Mouse (Mus musculus): Measurements from ENCODE around the gene Rab2b. TPM values are rescaled to one million over a fixed set of nuclear protein-coding genes. Genes with fewer than 3 reads are reported as not detected.

Rab2b gene
- 44.4 and 44.8 TPM in 2 replicates for polyA plus RNA-seq (2015; fragmentation: Nextera tagmentation; extraction: Ambion mirVana)

DNA sequence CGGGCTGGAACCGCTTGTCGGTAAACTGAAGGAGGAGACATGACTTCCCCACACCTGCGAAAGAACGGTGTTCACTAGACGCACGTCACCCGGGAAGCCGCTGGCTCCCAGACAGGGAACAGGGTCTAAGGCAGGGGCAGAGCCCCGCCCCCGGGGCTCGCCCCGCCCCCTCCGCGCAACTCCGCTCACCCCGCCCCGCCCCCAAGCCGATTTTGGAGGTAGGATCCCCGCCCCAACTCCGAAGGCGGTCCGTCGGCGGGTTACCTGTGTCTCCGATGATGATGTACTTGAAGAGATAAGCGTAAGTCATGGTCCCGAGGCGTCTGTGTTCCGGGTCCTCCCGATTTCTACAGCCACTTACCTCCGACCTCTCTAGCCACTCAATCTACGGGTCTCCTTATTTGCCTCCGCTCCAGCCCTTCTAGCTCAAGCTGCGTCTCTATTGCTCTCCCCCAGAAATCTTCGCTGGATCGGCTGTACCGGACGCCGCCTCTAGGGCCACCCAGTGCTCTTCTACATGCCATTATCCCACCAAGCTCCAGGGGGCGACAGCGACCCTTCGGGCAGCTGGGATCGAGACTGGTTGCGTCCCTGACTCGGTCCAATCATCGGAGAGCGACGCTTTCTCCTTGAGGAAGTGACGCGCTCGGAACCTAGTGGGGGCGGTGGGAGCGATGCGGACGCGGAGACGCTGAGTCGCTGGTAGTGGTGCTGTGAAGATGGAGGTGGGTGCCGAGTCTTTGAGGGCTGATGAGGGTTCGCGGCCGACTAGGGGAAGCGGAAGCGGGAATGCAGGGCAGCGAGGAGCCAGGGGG lies at the start of gene Rab2b, which contains the start of gene Tox4:
TSS of gene Rab2b (minus strand) at position 614 of the 815 bp plus-strand sequence.
TSS of gene Tox4 (plus strand) at position 215 of the 815 bp plus-strand sequence.
- Histone ChIP-seq H3K4me2 (replicated peaks) (peak within 1 kb of the TSS; percentile 63), H3K9ac (replicated peaks) (peak within 1 kb of the TSS; percentile 74), H3K9me3 (no peaks in the 10 kb centered on the region), H3K27me3 (no peaks in the 10 kb centered on the region), H3K27ac (replicated peaks) (peak within 1 kb of the TSS; percentile 86), H3K4me1 (peaks cover 17% of the 10 kb centered on the region), H3K36me3 (peaks cover 13% of the 10 kb centered on the region), H3K4me3 (peak within 1 kb of the TSS; percentile 55)
- ATAC-seq (replicated peaks) = peak; percentile 98
- WGBS = under 1% methylated on average over 54 of the region's 66 CpGs

DNA sequence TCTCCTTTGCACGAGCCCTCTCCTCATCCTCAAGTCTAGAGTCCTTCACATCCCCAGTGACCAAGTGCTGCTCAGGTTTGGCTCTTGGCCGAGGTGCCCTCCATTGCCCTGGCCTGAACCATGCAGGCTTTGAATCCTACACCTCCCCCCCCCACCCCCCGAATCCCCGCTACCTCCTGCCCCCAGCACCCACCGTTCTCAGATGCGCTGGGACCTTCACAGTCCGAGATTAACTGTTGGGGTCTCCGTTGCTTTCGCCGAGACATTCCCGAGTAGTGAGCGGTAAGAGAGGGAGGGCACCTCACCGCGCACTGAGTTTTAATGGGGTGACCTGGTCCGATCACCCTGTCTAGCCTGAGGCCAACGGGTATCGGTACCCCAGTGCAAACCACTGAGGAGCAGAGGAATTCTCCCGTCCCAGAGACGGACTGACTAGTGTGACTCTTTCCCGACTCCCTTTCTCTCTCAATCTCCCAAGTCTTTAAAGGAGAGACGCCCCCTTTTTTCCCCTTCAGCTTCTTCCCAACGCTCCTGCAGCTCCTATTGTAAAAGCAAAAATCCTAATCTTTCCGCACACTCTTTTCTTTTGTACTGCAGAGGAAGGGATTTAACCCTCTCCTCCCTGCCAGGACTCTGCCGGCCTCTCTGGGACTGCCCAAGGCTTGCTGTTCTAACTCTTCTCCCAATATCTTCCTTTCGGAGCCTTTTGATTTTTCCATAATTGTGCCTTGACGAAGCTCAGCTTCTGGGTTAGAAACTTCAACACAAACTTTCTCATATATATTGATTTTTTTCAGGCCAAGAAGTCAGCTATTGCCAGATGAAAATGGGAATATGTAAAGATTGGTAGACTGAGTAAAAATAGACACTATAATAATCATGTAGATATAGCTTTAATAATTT lies 48.8 kb upstream of the Rab2b start, which contains the start of gene Sall2:
TSS of gene Sall2 (minus strand) at position 853 of the 903 bp plus-strand sequence.
- Histone ChIP-seq H3K9ac (replicated peaks) (peak within 1 kb of the TSS; percentile 57), H3K4me1 (peaks cover 22% of the 10 kb centered on the region), H3K27me3 (no peaks in the 10 kb centered on the region), H3K9me3 (no peaks in the 10 kb centered on the region), H3K4me2 (replicated peaks) (peak within 1 kb of the TSS; percentile 89), H3K27ac (replicated peaks) (peak within 1 kb of the TSS; percentile 41; the same call in 1 of the 2 replicates), H3K4me3 (peak within 1 kb of the TSS; percentile 52), H3K36me3 (no peaks in the 10 kb centered on the region)
- under 1% methylated on average over 26 of the region's 26 CpGs for WGBS
- ATAC-seq (replicated peaks) = peak; percentile 67

DNA sequence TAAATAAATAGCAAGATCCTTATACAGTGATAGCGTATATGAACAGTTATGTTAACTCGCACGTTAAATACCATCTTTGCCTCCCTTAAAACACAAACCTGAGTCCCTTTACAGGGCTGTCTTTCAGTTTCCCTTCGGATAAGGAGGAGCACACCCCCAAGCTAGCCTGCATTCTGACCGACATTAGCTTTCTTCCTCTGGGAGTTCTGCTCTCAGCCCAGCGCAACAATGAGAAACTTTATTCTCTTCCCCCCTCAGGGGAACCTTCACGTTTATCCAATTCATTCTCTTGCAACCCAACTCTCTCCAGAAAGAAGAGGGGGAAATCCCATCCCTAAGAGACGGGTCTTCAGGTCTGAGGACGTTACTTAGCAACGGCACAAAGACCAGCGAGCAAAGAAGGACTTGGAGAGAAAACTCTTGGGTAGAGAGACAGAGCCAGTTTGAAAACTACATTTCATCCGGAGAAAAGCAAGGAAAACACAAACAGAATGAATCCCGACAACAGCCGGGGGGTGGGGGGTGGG lies 48.1 kb upstream of the Rab2b start:
- under 1% methylated on average over 14 of the region's 14 CpGs for WGBS
- peak overlapping the region; percentile 41; the same call in 1 of the 2 replicates for H3K27ac ChIP-seq (replicated peaks)

DNA sequence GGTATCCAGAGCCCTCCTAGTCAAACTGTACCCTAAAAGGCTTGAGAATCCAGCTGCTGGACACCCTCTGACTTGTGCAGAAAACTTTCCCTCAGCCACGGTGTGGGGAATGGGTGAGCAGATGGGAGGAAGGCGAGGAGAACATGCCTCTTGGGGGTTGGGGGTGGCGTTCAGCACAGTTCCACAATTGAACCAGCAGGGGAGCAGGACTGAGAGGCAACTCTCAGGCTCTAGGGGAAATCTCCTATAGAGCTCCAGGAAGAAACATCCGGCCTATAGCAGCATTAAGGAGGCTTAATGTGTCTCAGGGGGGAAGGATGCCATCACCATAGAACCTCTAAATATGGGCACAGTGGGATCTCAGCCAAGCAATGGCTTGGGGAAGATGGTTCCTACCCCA lies 46.5 kb upstream of the Rab2b start:
- H3K9me3 ChIP-seq = no peaks in the 10 kb centered on the region
- no peak overlapping the region for H3K9ac ChIP-seq (replicated peaks)
- ATAC-seq (replicated peaks) = peak; percentile 33; the same call in 1 of the 2 replicates
- H3K36me3 ChIP-seq = no peaks in the 10 kb centered on the region
- H3K27ac ChIP-seq (replicated peaks) = no peak overlapping the region
- peak overlapping the region; percentile 11; the same call in 1 of the 2 replicates for H3K4me3 ChIP-seq
- peak overlapping the region; percentile 89 for H3K4me2 ChIP-seq (replicated peaks)
- 6% methylated on average over 4 of the region's 4 CpGs for WGBS
- peaks cover 19% of the 10 kb centered on the region for H3K4me1 ChIP-seq
- no peaks in the 10 kb centered on the region for H3K27me3 ChIP-seq

More for the DNA sequence above, 48.1 kb upstream of the Rab2b start:
- peak overlapping the region; percentile 89 for H3K4me2 ChIP-seq (replicated peaks)
- ATAC-seq (replicated peaks) = peak; percentile 64
- H3K9ac ChIP-seq (replicated peaks) = peak overlapping the region; percentile 57
- H3K27me3 ChIP-seq = no peaks in the 10 kb centered on the region
- H3K36me3 ChIP-seq = no peaks in the 10 kb centered on the region
- H3K4me1 ChIP-seq = peaks cover 22% of the 10 kb centered on the region
- H3K9me3 ChIP-seq = no peaks in the 10 kb centered on the region
- H3K4me3 ChIP-seq = peak overlapping the region; percentile 52

DNA sequence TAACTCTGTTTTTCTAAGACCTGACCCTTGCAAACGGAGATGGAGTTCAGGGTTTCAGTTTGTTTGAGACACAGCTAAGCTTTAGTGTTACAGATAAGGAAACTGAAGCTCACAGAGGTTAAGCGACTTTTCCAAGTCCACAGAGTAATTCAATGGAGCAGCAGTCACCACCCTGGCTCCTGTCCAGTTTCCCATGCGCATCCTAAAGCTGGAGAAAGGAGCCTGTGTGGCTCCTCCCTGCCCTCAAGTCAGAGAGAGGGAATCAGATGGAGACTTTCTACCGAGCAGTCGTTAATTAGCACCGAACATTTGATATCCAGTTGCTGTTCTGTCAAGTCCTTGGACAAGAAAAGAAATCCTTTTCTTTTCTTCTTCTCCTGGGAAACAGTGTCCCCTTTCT lies 40.0 kb upstream of the Rab2b start:
- ATAC-seq (replicated peaks) = no peak
- Histone ChIP-seq H3K4me1 (peaks cover 27% of the 10 kb centered on the region), H3K36me3 (peaks cover under 1% of the 10 kb centered on the region; the same call in 1 of the 2 replicates), H3K9me3 (no peaks in the 10 kb centered on the region), H3K4me3 (no peak overlapping the region), H3K27ac (replicated peaks) (no peak overlapping the region), H3K9ac (replicated peaks) (no peak overlapping the region), H3K27me3 (no peaks in the 10 kb centered on the region), H3K4me2 (replicated peaks) (no peak overlapping the region)
- 39% methylated on average over 6 of the region's 6 CpGs for WGBS

DNA sequence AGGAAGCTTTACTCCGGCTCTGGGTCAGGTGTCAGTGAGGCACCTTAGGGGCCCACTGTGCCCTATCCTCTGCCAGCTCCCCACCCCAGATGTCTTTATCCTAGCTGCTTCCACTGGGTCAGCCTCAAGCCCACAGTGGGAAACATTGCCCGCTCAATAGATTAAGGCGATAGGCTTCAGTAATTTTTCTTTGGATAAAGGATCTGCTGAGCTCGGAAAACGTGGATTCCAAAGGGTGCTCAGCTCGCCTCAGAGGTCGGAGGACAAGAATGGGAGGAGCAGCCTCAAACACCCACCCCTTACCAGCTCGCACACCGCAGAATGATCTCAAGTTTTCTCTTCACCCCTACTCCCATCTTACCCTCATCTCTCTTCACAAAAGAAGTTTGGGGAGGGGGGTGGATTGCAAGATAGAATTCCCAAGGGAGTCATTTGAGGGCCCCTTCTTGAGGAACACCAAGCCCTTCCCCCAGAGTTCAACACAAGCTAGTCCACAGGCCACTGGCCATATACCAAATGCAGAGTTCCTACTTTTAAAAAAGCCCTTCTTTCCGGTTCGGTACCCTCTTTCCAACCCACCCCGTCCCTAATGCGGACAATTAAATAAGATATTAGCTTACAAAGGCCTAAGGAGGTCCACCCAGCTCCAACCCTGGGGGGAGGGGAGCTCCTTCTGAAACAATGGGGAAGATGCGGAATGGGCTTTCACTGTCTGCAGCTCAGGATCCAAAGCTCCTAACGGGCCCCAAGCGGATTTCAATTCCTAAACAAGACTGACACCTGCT lies 37.3 kb upstream of the Rab2b start:
- peak overlapping the region; percentile 89 for H3K9ac ChIP-seq (replicated peaks)
- H3K27me3 ChIP-seq = no peaks in the 10 kb centered on the region
- H3K4me1 ChIP-seq = peaks cover 54% of the 10 kb centered on the region
- peak overlapping the region; percentile 95 for H3K27ac ChIP-seq (replicated peaks)
- peaks cover 28% of the 10 kb centered on the region for H3K36me3 ChIP-seq
- peak overlapping the region; percentile 95 for H3K4me3 ChIP-seq
- peak; percentile 78 for ATAC-seq (replicated peaks)
- peak overlapping the region; percentile 57 for H3K4me2 ChIP-seq (replicated peaks)
- H3K9me3 ChIP-seq = no peaks in the 10 kb centered on the region
- WGBS = 3% methylated on average over 16 of the region's 16 CpGs

DNA sequence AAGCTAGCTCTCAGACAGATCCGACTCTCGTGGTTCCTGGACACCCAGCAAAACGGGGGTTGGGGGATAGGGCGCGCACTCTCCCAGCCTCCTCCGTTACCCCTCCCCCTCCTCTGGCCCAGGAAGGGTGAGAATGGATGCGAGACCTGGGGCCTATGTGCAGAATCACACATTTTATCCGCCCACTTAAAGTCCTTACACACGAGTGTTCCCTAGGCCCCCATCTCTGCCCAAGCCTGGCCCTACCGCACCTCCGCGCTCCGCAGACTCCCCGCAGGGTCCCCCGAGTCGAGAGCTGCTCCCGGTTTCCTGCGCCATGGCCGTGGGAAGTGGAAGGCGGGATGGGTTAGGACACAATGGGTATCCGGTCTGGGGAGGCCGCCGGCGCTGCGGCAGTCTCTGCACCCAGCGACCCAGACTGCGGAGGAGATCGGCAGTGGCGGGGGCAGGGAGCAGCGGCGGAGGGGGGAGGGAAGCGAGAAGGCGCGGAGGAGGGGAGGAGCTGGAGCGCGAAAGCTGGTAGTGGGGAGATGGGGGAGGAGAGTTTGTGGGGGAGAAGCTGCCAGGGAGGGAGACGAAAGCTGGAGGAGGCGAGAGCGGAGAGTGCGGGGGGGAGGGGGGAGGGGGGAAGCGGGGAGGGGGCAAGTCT lies 36.6 kb upstream of the Rab2b start:
- peaks cover 61% of the 10 kb centered on the region for H3K4me1 ChIP-seq

DNA sequence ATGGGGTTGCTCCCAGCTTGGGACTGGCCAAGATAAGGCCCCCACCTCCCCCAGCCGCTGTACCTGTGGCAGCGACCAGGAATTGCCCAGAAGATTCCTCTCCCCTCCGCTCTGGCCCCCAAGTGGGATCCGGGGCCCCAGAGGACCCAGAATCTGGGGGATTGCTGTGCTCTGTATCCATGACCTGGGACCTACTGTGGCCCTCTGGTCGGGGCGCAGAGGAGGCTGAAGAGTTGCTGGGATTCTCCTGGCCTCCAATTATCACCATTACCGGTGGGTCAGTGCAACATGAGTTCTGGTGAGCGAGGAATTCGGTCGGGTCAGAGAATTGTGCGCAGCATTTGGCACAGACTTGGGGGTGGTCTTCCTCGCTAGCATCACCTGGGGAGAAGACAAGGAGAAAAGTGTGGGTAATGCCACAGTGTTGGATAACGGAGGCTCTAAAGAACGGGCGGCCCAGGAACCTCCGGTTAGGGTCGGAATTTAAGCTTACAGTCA lies 36.0 kb upstream of the Rab2b start:
- Histone ChIP-seq H3K27ac (replicated peaks) (peak overlapping the region; percentile 95), H3K4me2 (replicated peaks) (peak overlapping the region; percentile 57), H3K4me3 (peak overlapping the region; percentile 95), H3K9me3 (no peaks in the 10 kb centered on the region), H3K4me1 (peaks cover 64% of the 10 kb centered on the region), H3K36me3 (peaks cover 28% of the 10 kb centered on the region), H3K27me3 (no peaks in the 10 kb centered on the region), H3K9ac (replicated peaks) (peak overlapping the region; percentile 89)
- ATAC-seq (replicated peaks) = peak; percentile 5; the same call in 1 of the 2 replicates
- 12% methylated on average over 17 of the region's 17 CpGs for WGBS

More for the DNA sequence above, 36.6 kb upstream of the Rab2b start:
- H3K4me3 ChIP-seq = peak overlapping the region; percentile 95
- H3K9me3 ChIP-seq = no peaks in the 10 kb centered on the region
- ATAC-seq (replicated peaks) = peak; percentile 82
- peak overlapping the region; percentile 95 for H3K27ac ChIP-seq (replicated peaks)
- H3K27me3 ChIP-seq = no peaks in the 10 kb centered on the region
- peaks cover 28% of the 10 kb centered on the region for H3K36me3 ChIP-seq
- H3K9ac ChIP-seq (replicated peaks) = peak overlapping the region; percentile 89
- H3K4me2 ChIP-seq (replicated peaks) = peak overlapping the region; percentile 57
- WGBS = under 1% methylated on average over 38 of the region's 41 CpGs

DNA sequence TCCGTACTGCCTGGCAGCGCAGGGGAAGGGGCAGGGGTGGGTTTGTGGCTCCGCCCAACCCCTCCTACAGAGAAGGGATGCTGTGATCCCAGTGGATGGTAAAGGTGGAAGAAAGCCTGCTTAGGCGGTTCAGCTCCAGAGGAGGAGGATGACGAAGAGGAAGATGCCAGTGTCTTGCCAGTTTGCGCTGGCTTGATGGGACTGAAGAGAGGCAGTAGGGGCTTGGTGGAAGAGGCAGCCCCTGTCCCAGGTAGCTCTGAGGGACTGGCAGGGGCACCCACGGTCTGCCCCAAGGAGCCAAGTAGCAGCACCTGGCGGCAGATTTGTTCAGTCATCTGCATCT lies 35.4 kb upstream of the Rab2b start:
- no peaks in the 10 kb centered on the region for H3K9me3 ChIP-seq
- peak overlapping the region; percentile 95; the same call in 1 of the 2 replicates for H3K27ac ChIP-seq (replicated peaks)
- H3K4me2 ChIP-seq (replicated peaks) = peak overlapping the region; percentile 57
- ATAC-seq (replicated peaks) = no peak
- peak overlapping the region; percentile 89; the same call in 1 of the 2 replicates for H3K9ac ChIP-seq (replicated peaks)
- H3K4me1 ChIP-seq = peaks cover 67% of the 10 kb centered on the region
- peak overlapping the region; percentile 95 for H3K4me3 ChIP-seq
- H3K36me3 ChIP-seq = peaks cover 28% of the 10 kb centered on the region
- H3K27me3 ChIP-seq = no peaks in the 10 kb centered on the region
- WGBS = 41% methylated on average over 8 of the region's 8 CpGs

DNA sequence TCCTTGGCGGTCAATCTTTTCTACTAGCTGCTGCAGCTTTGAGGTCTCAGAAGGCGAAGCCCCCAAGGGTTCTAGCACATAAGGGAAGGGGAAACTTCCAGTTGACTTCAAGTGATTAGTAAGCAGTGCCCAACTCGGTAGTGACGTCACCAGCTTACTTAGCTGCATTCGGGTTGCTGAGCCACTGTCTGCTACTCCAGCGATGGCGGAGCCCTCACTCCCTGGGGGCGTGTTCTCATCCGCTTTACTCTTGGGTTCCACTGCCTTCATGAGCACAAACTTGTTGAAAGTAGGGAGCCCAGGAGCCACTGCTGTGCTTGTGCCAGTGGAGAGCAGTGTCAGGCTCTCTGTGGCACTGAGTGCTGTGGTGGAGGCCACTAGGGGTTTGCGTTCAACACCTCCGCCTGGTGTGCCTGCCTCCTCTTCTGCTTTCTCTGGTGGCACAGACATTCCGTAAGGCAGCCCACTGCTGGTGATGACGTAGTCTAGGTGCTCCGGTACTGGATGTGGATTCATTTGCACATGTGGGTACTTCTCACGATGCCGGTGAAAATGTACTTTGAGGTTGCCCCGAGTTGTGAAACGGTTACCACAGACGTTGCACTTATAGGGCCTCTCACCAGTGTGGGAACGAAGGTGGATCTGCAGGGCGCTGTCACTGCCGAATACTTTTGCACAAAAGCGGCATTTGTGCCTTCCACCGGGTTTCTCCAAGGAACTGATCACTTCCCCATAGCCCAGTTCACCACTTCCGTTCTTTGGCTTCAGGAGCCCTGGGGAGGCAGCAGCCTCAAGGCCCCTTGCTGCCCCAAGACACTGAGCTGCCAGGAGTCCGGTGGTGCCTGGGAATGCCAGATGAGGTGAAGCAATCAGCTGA lies 34.8 kb upstream of the Rab2b start:
- no peaks in the 10 kb centered on the region for H3K27me3 ChIP-seq
- no peaks in the 10 kb centered on the region for H3K9me3 ChIP-seq
- 0 out of 2 replicates have a peak overlapping the region, but pooled peaks have one; percentile 89 for H3K9ac ChIP-seq (replicated peaks)
- H3K4me1 ChIP-seq = peaks cover 64% of the 10 kb centered on the region
- H3K36me3 ChIP-seq = peaks cover 28% of the 10 kb centered on the region
- H3K4me2 ChIP-seq (replicated peaks) = peak overlapping the region; percentile 57
- H3K27ac ChIP-seq (replicated peaks) = no peak overlapping the region
- ATAC-seq (replicated peaks) = no peak
- 86% methylated on average over 26 of the region's 26 CpGs for whole genome bisulfite sequencing
- H3K4me3 ChIP-seq = peak overlapping the region; percentile 95
